Mouse (Mus musculus) CH12.LX (cell line): ENCODE results near the gene Abhd4. TPM values are rescaled to one million over a fixed set of nuclear protein-coding genes. Genes with fewer than 3 reads are reported as not detected.

Experiments used
- DNase-seq: peaks from one replicate; pipeline ENCODE4 v3.0.0-alpha.2; 2013; ENCODE audit errors: extremely low read depth
- H3K27ac ChIP-seq: 2 replicates; pipeline ENCODE4 v1.5.1; 2012; ENCODE audit warnings: low read depth, mild to moderate bottlenecking, control low read depth, moderate library complexity; ENCODE audit not compliant: insufficient read depth
- H3K27me3 ChIP-seq: replicated peaks from 2 replicates; pipeline ENCODE3; 2012; ENCODE audit warnings: inconsistent platforms
- H3K36me3 ChIP-seq, 2 experiments: replicated peaks in 1 of 2; 2 replicates each; pipeline versions ENCODE3 to v1.6.1; 2012; ENCODE audit warnings: inconsistent platforms in 1 of 2, low read length in 1 of 2, mild to moderate bottlenecking in 1 of 2, mixed read lengths in 1 of 2, moderate library complexity in 1 of 2; ENCODE audit not compliant: control insufficient read depth in 1 of 2, insufficient read depth in 1 of 2
- H3K4me1 ChIP-seq, 2 experiments: 2 replicates each; pipeline ENCODE4 v1.6.1; 2012; ENCODE audit warnings: inconsistent platforms in 1 of 2, moderate library complexity in 1 of 2; ENCODE audit not compliant: insufficient read depth in 2 of 2, control insufficient read depth in 1 of 2
- H3K4me2 ChIP-seq: 2 replicates; pipeline ENCODE4 v1.6.1; 2012; ENCODE audit warnings: low read depth, mild to moderate bottlenecking, control low read depth; ENCODE audit not compliant: poor library complexity, insufficient read depth, severe bottlenecking
- H3K4me3 ChIP-seq, 3 experiments: fragments of 150-350 bp in 1 of 3; sonication (generic) in 1 of 3; replicated peaks in 1 of 3; 2 replicates each; pipeline versions ENCODE3 to v1.5.1; 2011 to 2012; ENCODE audit warnings: low read depth in 2 of 3, low read length in 2 of 3, mild to moderate bottlenecking in 2 of 3, moderate library complexity in 2 of 3, control low read depth in 1 of 3, improper control_type of control experiment in 1 of 3, inconsistent platforms in 1 of 3, mixed read lengths in 1 of 3; ENCODE audit not compliant: poor library complexity in 1 of 3
- H3K79me2 ChIP-seq: replicated peaks from 2 replicates; pipeline ENCODE4 v1.6.1; 2012; ENCODE audit warnings: mild to moderate bottlenecking, moderate library complexity; ENCODE audit not compliant: control insufficient read depth, poor library complexity, insufficient read depth, severe bottlenecking; ENCODE audit errors: extremely low read depth
- H3K9ac ChIP-seq: 2 replicates; pipeline ENCODE4 v1.6.1; 2012; ENCODE audit warnings: low read depth, mild to moderate bottlenecking, control low read depth, moderate library complexity; ENCODE audit not compliant: insufficient read depth
- H3K9me3 ChIP-seq: replicated peaks from 2 replicates; pipeline ENCODE3; 2012; ENCODE audit warnings: low read length, inconsistent platforms, mixed read lengths
- BHLHE40 ChIP-seq: IDR thresholded peaks from 2 replicates; pipeline ENCODE4 v1.6.1; 2011; ENCODE audit warnings: mild to moderate bottlenecking, low read depth, low read length, improper control_type of control experiment
- CHD1 ChIP-seq: IDR thresholded peaks from 2 replicates; pipeline ENCODE4 v1.6.1; 2012; ENCODE audit warnings: low read depth, low read length, improper control_type of control experiment, inconsistent platforms
- CHD2 ChIP-seq: IDR thresholded peaks from 2 replicates; pipeline ENCODE4 v1.6.1; 2011; ENCODE audit warnings: low read length, improper control_type of control experiment
- CTCF ChIP-seq, 2 experiments: IDR thresholded peaks in 1 of 2; conservative IDR thresholded peaks in 1 of 2; 2 replicates each; pipeline ENCODE4 v1.5.1; 2011 to 2012; ENCODE audit warnings: low read depth in 2 of 2, low read length in 2 of 2, improper control_type of control experiment in 1 of 2, inconsistent platforms in 1 of 2, mild to moderate bottlenecking in 1 of 2, moderate library complexity in 1 of 2
- E2F4 ChIP-seq: IDR thresholded peaks from 2 replicates; pipeline ENCODE4 v1.6.1; 2011; ENCODE audit warnings: low read depth, low read length, improper control_type of control experiment; ENCODE audit not compliant: insufficient replicate concordance
- ELF1 ChIP-seq: IDR thresholded peaks from 2 replicates; pipeline ENCODE4 v1.6.1; 2014; ENCODE audit warnings: low read depth, mild to moderate bottlenecking, inconsistent platforms, low read length, improper control_type of control experiment
- EP300 ChIP-seq: IDR thresholded peaks from 2 replicates; pipeline ENCODE4 v1.6.1; 2011; ENCODE audit warnings: low read length, improper control_type of control experiment
- ETS1 ChIP-seq: conservative IDR thresholded peaks from 2 replicates; pipeline ENCODE4 v1.6.1; 2012; ENCODE audit warnings: low read depth, mild to moderate bottlenecking, inconsistent platforms, low read length, improper control_type of control experiment, moderate library complexity
- GABPA ChIP-seq: IDR thresholded peaks from 2 replicates; pipeline ENCODE4 v1.6.1; 2012; ENCODE audit warnings: low read depth, low read length, improper control_type of control experiment, inconsistent platforms; ENCODE audit not compliant: insufficient replicate concordance
- HCFC1 ChIP-seq: IDR thresholded peaks from 2 replicates; pipeline ENCODE4 v1.6.1; 2012; ENCODE audit warnings: low read depth, mild to moderate bottlenecking, inconsistent platforms, low read length, improper control_type of control experiment
- IRF4 ChIP-seq: IDR thresholded peaks from 2 replicates; pipeline ENCODE4 v1.6.1; 2014; ENCODE audit warnings: low read depth, mild to moderate bottlenecking, inconsistent platforms, low read length, improper control_type of control experiment
- JUN ChIP-seq: IDR thresholded peaks from 2 replicates; pipeline ENCODE4 v1.6.1; 2011; ENCODE audit warnings: low read depth, mild to moderate bottlenecking, low read length, improper control_type of control experiment, moderate library complexity; ENCODE audit not compliant: insufficient read depth
- JUND ChIP-seq: conservative IDR thresholded peaks from 2 replicates; pipeline ENCODE4 v1.6.1; 2011; ENCODE audit warnings: low read depth, low read length, improper control_type of control experiment
- KAT2A ChIP-seq: IDR thresholded peaks from 2 replicates; pipeline ENCODE4 v1.6.1; 2012; ENCODE audit warnings: low read length, improper control_type of control experiment, inconsistent platforms; ENCODE audit not compliant: insufficient replicate concordance
- MAFK ChIP-seq: IDR thresholded peaks from 2 replicates; pipeline ENCODE4 v1.6.1; 2011; ENCODE audit warnings: low read length, improper control_type of control experiment; ENCODE audit not compliant: insufficient replicate concordance
- MAX ChIP-seq: IDR thresholded peaks from 2 replicates; pipeline ENCODE4 v1.6.1; 2011; ENCODE audit warnings: low read length, improper control_type of control experiment
- MAZ ChIP-seq: IDR thresholded peaks from 2 replicates; pipeline ENCODE4 v1.6.1; 2012; ENCODE audit warnings: low read depth, mild to moderate bottlenecking, inconsistent platforms, low read length, improper control_type of control experiment, moderate library complexity
- MEF2A ChIP-seq: IDR thresholded peaks from 2 replicates; pipeline ENCODE4 v1.6.1; 2014; ENCODE audit warnings: low read depth, mild to moderate bottlenecking, inconsistent platforms, low read length, improper control_type of control experiment, borderline replicate concordance
- MXI1 ChIP-seq: IDR thresholded peaks from 2 replicates; pipeline ENCODE4 v1.6.1; 2011; ENCODE audit warnings: mild to moderate bottlenecking, low read depth, low read length, improper control_type of control experiment
- MYC ChIP-seq: IDR thresholded peaks from 2 replicates; pipeline ENCODE4 v1.6.1; 2011; ENCODE audit warnings: low read depth, mild to moderate bottlenecking, improper control_type of control experiment, low read length
- NELFE ChIP-seq: IDR thresholded peaks from 2 replicates; pipeline ENCODE4 v1.6.1; 2011; ENCODE audit warnings: low read depth, low read length, improper control_type of control experiment
- NRF1 ChIP-seq: IDR thresholded peaks from 2 replicates; pipeline ENCODE4 v1.6.1; 2014; ENCODE audit warnings: low read depth, mild to moderate bottlenecking, inconsistent platforms, low read length, improper control_type of control experiment, moderate library complexity
- PAX5 ChIP-seq: IDR thresholded peaks from 2 replicates; pipeline ENCODE4 v1.6.1; 2012; ENCODE audit warnings: low read length, inconsistent platforms, mixed read lengths
- POLR2A ChIP-seq: IDR thresholded peaks from 2 replicates; pipeline ENCODE4 v1.6.1; 2011; ENCODE audit warnings: low read depth, mild to moderate bottlenecking, improper control_type of control experiment, low read length
- POLR2AphosphoS2 ChIP-seq: IDR thresholded peaks from 2 replicates; pipeline ENCODE4 v1.6.1; 2011; ENCODE audit warnings: low read depth, low read length, improper control_type of control experiment
- RAD21 ChIP-seq: IDR thresholded peaks from 2 replicates; pipeline ENCODE4 v1.6.1; 2011; ENCODE audit warnings: low read depth, mild to moderate bottlenecking, low read length, improper control_type of control experiment, moderate library complexity
- RCOR1 ChIP-seq: conservative IDR thresholded peaks from 2 replicates; pipeline ENCODE4 v1.6.1; 2012; ENCODE audit warnings: low read depth, mild to moderate bottlenecking, inconsistent platforms, low read length, improper control_type of control experiment
- SIN3A ChIP-seq: IDR thresholded peaks from 2 replicates; pipeline ENCODE4 v1.6.1; 2012; ENCODE audit warnings: low read length, improper control_type of control experiment, inconsistent platforms
- SMC3 ChIP-seq: IDR thresholded peaks from 2 replicates; pipeline ENCODE4 v1.6.1; 2011; ENCODE audit warnings: low read depth, low read length, improper control_type of control experiment
- TBP ChIP-seq: conservative IDR thresholded peaks from 2 replicates; pipeline ENCODE4 v1.6.1; 2011; ENCODE audit warnings: low read depth, low read length, improper control_type of control experiment
- TCF12 ChIP-seq: IDR thresholded peaks from 2 replicates; pipeline ENCODE4 v1.6.1; 2014; ENCODE audit warnings: low read depth, mild to moderate bottlenecking, inconsistent platforms, low read length, improper control_type of control experiment
- UBTF ChIP-seq: IDR thresholded peaks from 2 replicates; pipeline ENCODE4 v1.6.1; 2012; ENCODE audit warnings: low read depth, mild to moderate bottlenecking, inconsistent platforms, low read length, improper control_type of control experiment, moderate library complexity
- USF1 ChIP-seq: IDR thresholded peaks from 2 replicates; pipeline ENCODE4 v1.6.1; 2014; ENCODE audit warnings: low read depth, mild to moderate bottlenecking, inconsistent platforms, low read length, improper control_type of control experiment
- ZC3H11A ChIP-seq: IDR thresholded peaks from 2 replicates; pipeline ENCODE4 v1.6.1; 2012; ENCODE audit warnings: low read depth, mild to moderate bottlenecking, inconsistent platforms, low read length, improper control_type of control experiment
- ZKSCAN1 ChIP-seq: IDR thresholded peaks from 2 replicates; pipeline ENCODE4 v1.6.1; 2012; ENCODE audit warnings: low read depth, inconsistent platforms, low read length, improper control_type of control experiment, borderline replicate concordance
- ZMIZ1 ChIP-seq: IDR thresholded peaks from 2 replicates; pipeline ENCODE4 v1.6.1; 2012; ENCODE audit warnings: low read depth, mild to moderate bottlenecking, inconsistent platforms, low read length, improper control_type of control experiment
- dilution Hi-C: fragments of 300-500 bp; cut with MboI; formaldehyde crosslinking; loops from 2 replicates; pipeline ENCODE4 v1.14.3; 2020; ENCODE audit warnings: low sequenced_read_pairs; ENCODE audit not compliant: extremely low pct_unique_long_range_greater_than_20kb, extremely low pct_ligation_motif_present
- in situ Hi-C: fragments of 300-500 bp; cut with MboI; formaldehyde crosslinking; loops from 3 replicates; pipeline ENCODE4 v1.14.3; 2019; ENCODE audit warnings: low sequenced_read_pairs, low pct_ligation_motif_present, low pct_unique_long_range_greater_than_20kb, mixed read lengths
- polyA plus RNA-seq: library from polyadenylated mRNA; unstranded; fragments of >175 nt; gene quantifications from 2 replicates; pipeline ENCODE4 v1.2.1, GENCODE M21; 2012; ENCODE audit warnings: low read depth; ENCODE audit not compliant: insufficient read length
- total RNA-seq, 2 experiments: library from RNA; depleted of rRNA; stranded (reverse); fragments of 300-350 nt in 1 of 2; fragments of >200 nt in 1 of 2; gene quantifications; 2 replicates each; pipeline ENCODE4 v1.2.3; 2012 to 2014

The Abhd4 gene
- total and polyA plus RNA-seq, 3 experiments, result 15.9 to 23.0 (median 19.8) TPM

- dilution Hi-C loops (no loop called here), in situ Hi-C loops (loop anchor here (5.0 kb wide), 1 partner anchor 157 kb away; no protein-coding TSS in a partner anchor)
- no peaks in the 10 kb centered on the region for H3K9me3 ChIP-seq
- peak; percentile 97 for DNase-seq
- H3K79me2 ChIP-seq, result no peaks in the 10 kb centered on the region
- H3K27ac ChIP-seq, result peak overlapping the region; percentile 99
- no peaks in the 10 kb centered on the region for H3K36me3 ChIP-seq
- peak overlapping the region; percentile 92 for H3K4me2 ChIP-seq
- peak overlapping the region in 1 of 3 experiments; percentile 22 for H3K4me3 ChIP-seq
- H3K4me1 ChIP-seq, result peaks cover 33 to 85% of the 10 kb centered on the region in 2 experiments
- no peaks in the 10 kb centered on the region for H3K27me3 ChIP-seq
- 0 out of 2 replicates have a peak overlapping the region, but pooled peaks have one; percentile 25 for H3K9ac ChIP-seq
- TF ChIP-seq IRF4 (peak; percentile 99), E2F4 (no peak), CHD2 (peak; percentile 92), MAX (peak; percentile 82), MYC (peak; percentile 76; the same call in 1 of the 2 replicates), NELFE (no peak; the same call in 1 of the 2 replicates), NRF1 (peak; percentile 26; the same call in 1 of the 2 replicates), CHD1 (no peak; the same call in 1 of the 2 replicates), MAFK (peak; percentile 89), RCOR1 (peak; percentile 95), PAX5 (no peak), SMC3 (no peak), TBP (0 out of 2 replicates have a peak, but pooled peaks have one; percentile 32), POLR2A (no peak), EP300 (peak; percentile 90), SIN3A (peak; percentile 84), ELF1 (no peak; the same call in 1 of the 2 replicates), ZMIZ1 (peak; percentile 50), ZC3H11A (no peak; the same call in 1 of the 2 replicates), JUN (peak; percentile 71), GABPA (no peak), HCFC1 (peak; percentile 37; the same call in 1 of the 2 replicates), MXI1 (peak; percentile 29; the same call in 1 of the 2 replicates), JUND (peak; percentile 80), UBTF (0 out of 2 replicates have a peak, but pooled peaks have one; percentile 21), MAZ (peak; percentile 90; the same call in 1 of the 2 replicates), CTCF (conservative IDR thresholded peaks at IDR 0.05 in 1 of 2, IDR thresholded peaks at IDR 0.05 in 1 of 2; ENCODE audit: low read depth in 2 of 2, low read length in 2 of 2) (no peak), RAD21 (no peak; the same call in 1 of the 2 replicates), ETS1 (peak; percentile 99), MEF2A (peak; percentile 94), USF1 (no peak), POLR2AphosphoS2 (0 out of 2 replicates have a peak, but pooled peaks have one; percentile 11), BHLHE40 (peak; percentile 98), ZKSCAN1 (no peak), KAT2A (peak; percentile 56; the same call in 1 of the 2 replicates), TCF12 (peak; percentile 97)
Measured at GRCm38 (mm10) chr14:54224484-54225467, 29.2 kb upstream of the Abhd4 start.
